Mouse (Mus musculus) right cerebral cortex, adult 18-20 months (tissue): ENCODE measurements at regions not wholly inside any gene's neighbourhood (a gene's known extent, or its start where the extent isn't known, plus 50 kb on each side); places are given as distances from the start of the nearest gene placed in this dataset.

ENCODE experiments used
- DNase-seq: peaks from one replicate; pipeline ENCODE4 v3.0.0; 2022; ENCODE audit warnings: mixed read lengths

- DNase-seq: no peak
Observed at GRCm38 (mm10) chr3:102311482-102312225, 107.2 kb upstream of the Vangl1 start.

- DNase-seq: no peak
Observed at GRCm38 (mm10) chr3:102310243-102310642, 105.8 kb upstream of the Vangl1 start.

- peak; percentile 54 for DNase-seq
Observed at GRCm38 (mm10) chr3:102309756-102310155, 105.3 kb upstream of the Vangl1 start.

GRCm38 (mm10) chr3:102307656-102308055 lies 103.2 kb upstream of the Vangl1 start:
- DNase-seq: no peak

GRCm38 (mm10) chr3:102292385-102292784 lies 87.9 kb upstream of the Vangl1 start:
- no peak for DNase-seq

GRCm38 (mm10) chr3:102281983-102282382 lies 77.5 kb upstream of the Vangl1 start:
- DNase-seq: no peak

- no peak for DNase-seq
Observed at GRCm38 (mm10) chr3:102276758-102277157, 72.3 kb upstream of the Vangl1 start.

GRCm38 (mm10) chr3:102276283-102276682 lies 71.8 kb upstream of the Vangl1 start:
- DNase-seq: no peak

GRCm38 (mm10) chr3:102275256-102276022 lies 70.9 kb upstream of the Vangl1 start:
- DNase-seq: no peak

- no peak for DNase-seq
Observed at GRCm38 (mm10) chr3:102270779-102271178, 66.3 kb upstream of the Vangl1 start.

GRCm38 (mm10) chr3:102270257-102270656 lies 65.8 kb upstream of the Vangl1 start:
- DNase-seq: no peak

GRCm38 (mm10) chr3:102266136-102266535 lies 61.6 kb upstream of the Vangl1 start:
- DNase-seq: no peak

- no peak for DNase-seq
Observed at GRCm38 (mm10) chr3:102265146-102265545, 60.7 kb upstream of the Vangl1 start.

GRCm38 (mm10) chr3:102263326-102263725 lies 58.8 kb upstream of the Vangl1 start:
- no peak for DNase-seq

GRCm38 (mm10) chr3:102262665-102263064 lies 58.2 kb upstream of the Vangl1 start:
- DNase-seq: peak; percentile 18

- DNase-seq: no peak
Observed at GRCm38 (mm10) chr3:102261517-102261916, 57.0 kb upstream of the Vangl1 start.
